8 mouse cellular contexts compared by ENCODE assay signal in the genomic region with DNA sequence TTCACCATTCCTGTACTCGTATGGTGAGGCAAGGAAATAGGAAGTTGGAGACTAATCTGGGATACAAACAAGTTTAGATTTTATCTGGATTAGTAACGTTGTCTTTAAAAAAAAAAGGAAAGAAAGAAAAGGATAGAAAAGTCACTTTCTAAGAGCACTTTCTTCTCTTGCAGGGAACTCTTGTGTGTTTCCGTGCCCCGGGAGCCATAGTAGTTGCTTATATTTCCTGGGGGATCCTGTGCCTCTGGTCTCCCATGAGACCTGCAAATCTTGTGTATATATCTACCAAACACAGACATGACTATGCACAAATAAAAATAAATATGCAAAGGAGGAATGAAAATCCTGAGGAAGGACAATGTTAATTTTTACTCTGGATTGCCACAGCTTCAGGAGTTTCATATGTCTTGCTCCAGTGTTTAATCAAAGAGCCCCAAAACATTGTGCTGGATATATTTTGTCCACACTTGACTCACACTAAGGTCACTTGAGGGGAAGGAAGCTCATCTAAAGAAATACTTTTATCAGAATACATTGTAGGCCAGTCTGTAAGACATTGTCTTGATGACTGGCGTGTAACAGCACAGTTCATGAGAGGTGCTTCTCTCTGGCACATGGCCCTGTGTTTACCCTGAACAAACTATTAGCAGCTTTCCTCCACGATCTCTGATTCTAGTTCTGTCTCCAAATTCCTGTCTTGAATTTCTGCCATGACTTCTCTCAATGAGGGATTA. TPM values are rescaled to one million over a fixed set of nuclear protein-coding genes. Genes with fewer than 3 reads are reported as not detected.
A peak's percentile ranks its signal among the peaks of the same experiment; 100 is the strongest.
DNase-seq lines count a peak whose midpoint lies in the region; ATAC-seq and TF ChIP-seq lines count a peak whose summit lies in the region.

No protein-coding gene starts in this region.

- H3K4me3 ChIP-seq in lung, embryonic 16.5 days (ENCODE audit: low read length), result peak overlapping the region; percentile 58
- H3K4me3 ChIP-seq in embryonic fibroblast, embryonic 13.5 days (ENCODE audit: insufficient read depth, low read length), result peak overlapping the region; percentile 54
- peak overlapping the region; percentile 40 for H3K4me3 ChIP-seq in limb, embryonic 14.5 days (replicated peaks; ENCODE audit: low read length)
- H3K4me3 ChIP-seq in stomach, embryonic 15.5 days (replicated peaks), result peak overlapping the region; percentile 44
- no peak overlapping the region for H3K4me3 ChIP-seq in cerebellum, adult 2 months (replicated peaks; ENCODE audit: insufficient read depth, low read depth, low read length)

- no peaks in the 10 kb centered on the region for H3K36me3 ChIP-seq in lung, embryonic 16.5 days (ENCODE audit: control insufficient read depth, insufficient read depth, low read length)
- no peaks in the 10 kb centered on the region for H3K36me3 ChIP-seq in limb, embryonic 14.5 days (ENCODE audit: control insufficient read depth, insufficient read depth, low read length)
- H3K36me3 ChIP-seq in stomach, embryonic 15.5 days, result no peaks in the 10 kb centered on the region

- no peaks in the 10 kb centered on the region for H3K27me3 ChIP-seq in lung, embryonic 16.5 days (ENCODE audit: control insufficient read depth, insufficient read depth, low read depth, low read length)
- H3K27me3 ChIP-seq in limb, embryonic 14.5 days (ENCODE audit: control insufficient read depth, insufficient read depth, low read length), result no peaks in the 10 kb centered on the region
- H3K27me3 ChIP-seq in stomach, embryonic 15.5 days (replicated peaks), result no peaks in the 10 kb centered on the region
- H3K27me3 ChIP-seq in cerebellum, adult 2 months (ENCODE audit: control insufficient read depth, insufficient read depth, low read length), result no peaks in the 10 kb centered on the region

- peaks cover 13% of the 10 kb centered on the region for H3K4me1 ChIP-seq in lung, embryonic 16.5 days (replicated peaks; ENCODE audit: control insufficient read depth, insufficient read depth, low read length)
- no peaks in the 10 kb centered on the region for H3K4me1 ChIP-seq in embryonic fibroblast, embryonic 13.5 days (ENCODE audit: control insufficient read depth, insufficient read depth, low read length)
- H3K4me1 ChIP-seq in limb, embryonic 14.5 days (ENCODE audit: control insufficient read depth, insufficient read depth, low read length), result peaks cover 25% of the 10 kb centered on the region
- H3K4me1 ChIP-seq in stomach, embryonic 15.5 days, result peaks cover 10% of the 10 kb centered on the region; the same call in 1 of the 2 replicates
- H3K4me1 ChIP-seq in cerebellum, adult 2 months (ENCODE audit: control insufficient read depth, insufficient read depth, low read length), result no peaks in the 10 kb centered on the region

- intact Hi-C loops in left cerebral cortex, postnatal 36 days (cut with DNase I), result no loop called here

- no peaks in the 10 kb centered on the region for H3K9me3 ChIP-seq in lung, embryonic 16.5 days (ENCODE audit: control insufficient read depth, low read length)
- H3K9me3 ChIP-seq in limb, embryonic 14.5 days (ENCODE audit: control insufficient read depth, low read length), result no peaks in the 10 kb centered on the region
- H3K9me3 ChIP-seq in stomach, embryonic 15.5 days, result no peaks in the 10 kb centered on the region

- no peak for DNase-seq in lung, postnatal 25 days (ENCODE audit: low spot score)
- DNase-seq in limb, embryonic 14.5 days (ENCODE audit: low spot score), result no peak
- DNase-seq in cerebellum, adult 11-12 months, result no peak
- no peak for DNase-seq in cerebellum, adult 2 months
- no peak for DNase-seq in left cerebral cortex, postnatal 36 days (ENCODE audit: low spot score in 2 of 2)

- H3K27ac ChIP-seq in lung, embryonic 16.5 days (ENCODE audit: low read length), result peak overlapping the region; percentile 80
- peak overlapping the region; percentile 76 for H3K27ac ChIP-seq in embryonic fibroblast, embryonic 13.5 days (ENCODE audit: insufficient read depth, low read length)
- peak overlapping the region; percentile 87 for H3K27ac ChIP-seq in limb, embryonic 14.5 days (replicated peaks; ENCODE audit: low read depth, low read length)
- peak overlapping the region; percentile 86 for H3K27ac ChIP-seq in stomach, embryonic 15.5 days
- H3K27ac ChIP-seq in cerebellum, adult 2 months (ENCODE audit: insufficient read depth, low read length), result no peak overlapping the region

- H3K4me2 ChIP-seq in lung, embryonic 16.5 days (ENCODE audit: low read depth, low read length), result peak overlapping the region; percentile 72
- H3K4me2 ChIP-seq in limb, embryonic 14.5 days (replicated peaks; ENCODE audit: low read depth, low read length, severe bottlenecking), result peak overlapping the region; percentile 63
- peak overlapping the region; percentile 71 for H3K4me2 ChIP-seq in stomach, embryonic 15.5 days

- TF ChIP-seq CTCF in embryonic fibroblast, embryonic 13.5 days (IDR thresholded peaks at IDR 0.05; ENCODE audit: borderline replicate concordance, insufficient read depth, low read length), result no peak
- no peak for TF ChIP-seq CTCF in cerebellum, adult 2 months (IDR thresholded peaks at IDR 0.05; ENCODE audit: borderline replicate concordance, insufficient read depth, low read depth, low read length)

- 18% methylated on average over 6 of the region's 6 CpGs for WGBS in lung, embryonic 16.5 days
- WGBS in limb, embryonic 14.5 days, result 41% methylated on average over 6 of the region's 6 CpGs
- WGBS in stomach, embryonic 15.5 days, result 27% methylated on average over 6 of the region's 6 CpGs
- 76% methylated on average over 6 of the region's 6 CpGs for WGBS in cerebellum, adult 2 months

- peak overlapping the region; percentile 75 for H3K9ac ChIP-seq in lung, embryonic 16.5 days (ENCODE audit: low read length)
- H3K9ac ChIP-seq in limb, embryonic 14.5 days (ENCODE audit: low read depth, low read length, severe bottlenecking), result peak overlapping the region; percentile 74
- H3K9ac ChIP-seq in stomach, embryonic 15.5 days, result no peak overlapping the region; the same call in 1 of the 2 replicates

- TF ChIP-seq POLR2A in embryonic fibroblast, embryonic 13.5 days (IDR thresholded peaks at IDR 0.05; ENCODE audit: low read depth, low read length), result no peak
- no peak for TF ChIP-seq POLR2A in limb, embryonic 14.5 days (IDR thresholded peaks at IDR 0.05; ENCODE audit: borderline replicate concordance, extremely low read depth, insufficient read depth, insufficient read length)
- no peak for TF ChIP-seq POLR2A in cerebellum, adult 2 months (IDR thresholded peaks at IDR 0.05; ENCODE audit: borderline replicate concordance, insufficient read depth, low read length)

- ATAC-seq in lung, embryonic 16.5 days (ENCODE audit: low read depth), result no peak
- ATAC-seq in limb, embryonic 14.5 days (ENCODE audit: low FRiP score, low read depth), result no peak
- no peak for ATAC-seq in stomach, embryonic 15.5 days (ENCODE audit: insufficient read depth, low FRiP score, low read depth)

RNA-seq across cellular contexts. Expression of a gene that starts 1.5 kb away (rescaled TPM):
- polyA plus RNA-seq in lung, embryonic 16.5 days (2015; fragmentation: Nextera tagmentation; extraction: Ambion mirVana), result 7.4 and 9.5 TPM in 2 replicates
- 2.4 and 5.1 TPM in 2 replicates for polyA plus RNA-seq in embryonic fibroblast, embryonic 13.5 days (2011; ENCODE audit: insufficient read length, low read depth, missing spikeins)
- 30.0 and 33.8 TPM in 2 replicates for polyA plus RNA-seq in limb, embryonic 14.5 days (2012; rRNA removed)
- polyA plus RNA-seq in limb, embryonic 14.5 days (2014; fragmentation: Nextera tagmentation; extraction: Ambion mirVana), result 6.8 and 10.4 TPM in 2 replicates
- polyA plus RNA-seq in stomach, embryonic 15.5 days (2015; fragmentation: Nextera tagmentation; extraction: Ambion mirVana), result 5.7 and 7.9 TPM in 2 replicates
- polyA plus RNA-seq in cerebellum, adult 2 months (2012; rRNA removed), result 2.0 and 2.8 TPM in 2 replicates
- total RNA-seq in left cerebral cortex, postnatal 36 days (2021), result 10 to 100 TPM in 1 of 2 experiments, 1 to 10 TPM in 1; 7.7 to 10.8 TPM

RNA-seq across cellular contexts. Expression of a gene that starts 2.9 kb away (rescaled TPM):
- 2.9 and 3.4 TPM in 2 replicates for polyA plus RNA-seq in lung, embryonic 16.5 days (2015; fragmentation: Nextera tagmentation; extraction: Ambion mirVana)
- polyA plus RNA-seq in embryonic fibroblast, embryonic 13.5 days (2011; ENCODE audit: insufficient read length, low read depth, missing spikeins), result 2.9 and 3.0 TPM in 2 replicates
- polyA plus RNA-seq in limb, embryonic 14.5 days (2012; rRNA removed), result 6.1 and 13.9 TPM in 2 replicates
- 1.2 and 5.3 TPM in 2 replicates for polyA plus RNA-seq in limb, embryonic 14.5 days (2014; fragmentation: Nextera tagmentation; extraction: Ambion mirVana)
- polyA plus RNA-seq in stomach, embryonic 15.5 days (2015; fragmentation: Nextera tagmentation; extraction: Ambion mirVana), result 2.4 and 3.4 TPM in 2 replicates
- 1.2 and 1.9 TPM in 2 replicates for polyA plus RNA-seq in cerebellum, adult 2 months (2012; rRNA removed)
- total RNA-seq in left cerebral cortex, postnatal 36 days (2021), result 1 to 10 TPM; 3.1 to 8.2 TPM

RNA-seq across cellular contexts. Expression of a gene that starts 3.1 kb away (rescaled TPM):
- polyA plus RNA-seq in lung, embryonic 16.5 days (2015; fragmentation: Nextera tagmentation; extraction: Ambion mirVana), result 4.8 and 6.8 TPM in 2 replicates
- polyA plus RNA-seq in embryonic fibroblast, embryonic 13.5 days (2011; ENCODE audit: insufficient read length, low read depth, missing spikeins), result 5.7 and 6.4 TPM in 2 replicates
- polyA plus RNA-seq in limb, embryonic 14.5 days (2012; rRNA removed), result 17.8 and 25.9 TPM in 2 replicates
- polyA plus RNA-seq in limb, embryonic 14.5 days (2014; fragmentation: Nextera tagmentation; extraction: Ambion mirVana), result 5.3 and 8.5 TPM in 2 replicates
- 3.5 and 3.8 TPM in 2 replicates for polyA plus RNA-seq in stomach, embryonic 15.5 days (2015; fragmentation: Nextera tagmentation; extraction: Ambion mirVana)
- 0.65 and 0.98 TPM in 2 replicates for polyA plus RNA-seq in cerebellum, adult 2 months (2012; rRNA removed)
- 10 to 100 TPM; 20.6 to 28.9 TPM for total RNA-seq in left cerebral cortex, postnatal 36 days (2021)

RNA-seq across cellular contexts. Expression of a gene that starts 4.3 kb away (rescaled TPM):
- polyA plus RNA-seq in lung, embryonic 16.5 days (2015; fragmentation: Nextera tagmentation; extraction: Ambion mirVana), result 130 and 135 TPM in 2 replicates
- 3.7 and 6.8 TPM in 2 replicates for polyA plus RNA-seq in embryonic fibroblast, embryonic 13.5 days (2011; ENCODE audit: insufficient read length, low read depth, missing spikeins)
- polyA plus RNA-seq in limb, embryonic 14.5 days (2012; rRNA removed), result 9.4 and 9.8 TPM in 2 replicates
- polyA plus RNA-seq in limb, embryonic 14.5 days (2014; fragmentation: Nextera tagmentation; extraction: Ambion mirVana), result 95.5 and 101 TPM in 2 replicates
- polyA plus RNA-seq in stomach, embryonic 15.5 days (2015; fragmentation: Nextera tagmentation; extraction: Ambion mirVana), result 117 and 130 TPM in 2 replicates
- 5.8 and 8.0 TPM in 2 replicates for polyA plus RNA-seq in cerebellum, adult 2 months (2012; rRNA removed)
- total RNA-seq in left cerebral cortex, postnatal 36 days (2021), result 100 to 1,000 TPM; 160 to 166 TPM

RNA-seq across cellular contexts. Expression of a gene that starts 5.9 kb away (rescaled TPM):
- polyA plus RNA-seq in lung, embryonic 16.5 days (2015; fragmentation: Nextera tagmentation; extraction: Ambion mirVana), result 13.6 and 15.8 TPM in 2 replicates
- 12.6 and 22.6 TPM in 2 replicates for polyA plus RNA-seq in embryonic fibroblast, embryonic 13.5 days (2011; ENCODE audit: insufficient read length, low read depth, missing spikeins)
- polyA plus RNA-seq in limb, embryonic 14.5 days (2012; rRNA removed), result 38.9 and 60.8 TPM in 2 replicates
- 6.9 and 10.0 TPM in 2 replicates for polyA plus RNA-seq in limb, embryonic 14.5 days (2014; fragmentation: Nextera tagmentation; extraction: Ambion mirVana)
- polyA plus RNA-seq in stomach, embryonic 15.5 days (2015; fragmentation: Nextera tagmentation; extraction: Ambion mirVana), result 11.7 and 17.0 TPM in 2 replicates
- polyA plus RNA-seq in cerebellum, adult 2 months (2012; rRNA removed), result 7.3 and 9.3 TPM in 2 replicates
- total RNA-seq in left cerebral cortex, postnatal 36 days (2021), result 10 to 100 TPM; 86.3 to 99.7 TPM
